Mouse (Mus musculus): ENCODE data around the gene Mlec. TPM values are rescaled to one million over a fixed set of nuclear protein-coding genes. Genes with fewer than 3 reads are reported as not detected.
"Not testable (repeated sequence)": the region's sequence is repeated elsewhere in the genome, so short reads cannot be mapped to it uniquely, and the experiment has no call there.

Mlec gene
- total RNA-seq, 2 experiments from 2014 or later = 216 to 235 TPM

DNA sequence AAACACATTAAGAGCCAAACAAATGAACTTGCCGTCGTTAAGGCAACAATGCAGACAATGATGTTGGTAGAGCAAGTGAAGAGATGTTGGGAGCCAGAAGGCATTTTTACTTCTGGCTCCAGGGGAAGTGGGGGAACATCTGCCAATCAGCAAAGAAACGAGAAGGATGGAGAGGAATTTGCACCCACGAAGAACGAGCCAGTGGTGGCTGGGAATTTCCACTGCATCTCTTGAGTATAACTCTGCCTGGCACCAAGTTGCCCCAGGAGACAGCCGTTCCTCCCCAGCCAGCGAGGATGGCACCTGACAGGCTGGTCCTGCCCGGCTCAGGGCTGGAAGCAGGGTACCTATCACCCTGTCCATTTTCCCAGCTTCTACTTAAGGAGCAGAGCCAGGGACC lies 24.9 kb upstream of the Mlec start:
- no peak for DNase-seq
- intact Hi-C loops (cut with DNase I; ENCODE audit: low total_unique reads) = no loop called here

DNA sequence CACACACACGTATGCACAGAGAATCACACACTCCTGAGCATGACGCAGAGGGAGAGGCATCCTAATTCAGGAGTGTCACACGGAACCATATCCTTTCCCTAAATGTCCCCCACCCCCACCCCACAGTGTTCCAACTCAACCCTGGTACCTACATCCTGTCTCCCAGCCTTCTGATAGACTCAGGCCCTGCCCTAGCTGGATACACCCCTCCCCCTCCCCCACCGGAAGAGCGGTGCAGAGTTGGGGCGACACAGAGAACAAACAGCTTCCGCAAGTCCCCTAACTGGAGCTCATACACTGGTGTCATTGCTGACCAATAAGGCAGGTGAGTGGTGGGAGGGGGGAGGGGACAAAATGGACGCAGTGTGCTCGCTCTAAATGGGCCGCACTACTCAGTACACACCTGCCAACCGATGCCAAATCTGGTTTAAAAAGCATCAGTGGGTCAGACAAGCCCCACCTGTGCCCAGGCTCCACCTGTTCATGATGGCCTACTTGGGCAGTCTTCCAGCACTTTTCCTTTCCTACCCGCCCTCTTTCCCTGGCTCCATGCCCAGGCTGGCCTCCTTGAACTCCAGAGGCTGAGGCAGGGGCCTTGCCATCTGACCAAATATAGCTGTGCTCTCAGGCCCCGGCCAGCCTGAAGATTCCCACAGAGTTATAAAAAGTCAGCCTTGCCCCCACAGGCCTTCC lies 23.4 kb upstream of the Mlec start:
- no peak for DNase-seq
- intact Hi-C loops (cut with DNase I; ENCODE audit: low total_unique reads) = no loop called here

DNA sequence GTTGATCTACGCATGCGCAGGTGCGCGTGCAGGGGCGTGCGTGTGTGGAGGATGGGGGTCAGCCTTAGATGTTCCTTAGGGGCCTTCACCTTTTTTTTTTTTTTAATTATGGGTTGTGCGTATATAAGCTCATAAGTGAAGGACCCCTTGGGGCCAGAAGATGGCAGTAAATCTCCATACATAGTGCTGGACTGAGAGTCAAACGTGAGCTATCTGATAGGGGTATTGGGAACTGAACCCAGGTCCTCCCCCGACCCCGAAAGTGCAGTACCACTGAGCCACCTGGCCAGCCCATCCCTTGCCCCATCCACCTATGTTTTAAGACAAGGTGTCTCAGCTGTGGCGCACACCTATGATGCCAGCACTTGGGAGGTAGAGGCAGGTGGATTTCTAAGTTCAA lies 21.6 kb upstream of the Mlec start:
- intact Hi-C loops (cut with DNase I; ENCODE audit: low total_unique reads) = no loop called here
- no peak for DNase-seq

DNA sequence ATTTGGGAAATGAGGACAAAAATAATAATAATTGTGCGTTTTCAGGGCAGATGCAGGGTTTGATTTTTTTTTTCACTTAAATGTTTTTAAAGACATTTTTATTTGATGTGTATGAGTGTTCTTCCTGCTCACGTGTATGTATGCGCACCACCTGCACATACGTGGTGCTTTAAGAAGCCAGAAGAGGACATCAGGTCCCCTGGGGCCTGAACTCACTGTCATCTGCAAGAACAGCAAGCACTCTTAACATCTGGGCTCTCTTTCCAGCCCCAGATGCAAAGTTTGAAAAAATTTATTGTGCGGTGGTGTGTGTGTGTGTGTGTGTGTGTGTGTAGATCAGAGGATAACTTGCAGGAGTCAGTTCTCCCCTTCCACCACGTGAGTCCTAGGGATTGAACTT lies 19.9 kb upstream of the Mlec start:
- no peak for DNase-seq

DNA sequence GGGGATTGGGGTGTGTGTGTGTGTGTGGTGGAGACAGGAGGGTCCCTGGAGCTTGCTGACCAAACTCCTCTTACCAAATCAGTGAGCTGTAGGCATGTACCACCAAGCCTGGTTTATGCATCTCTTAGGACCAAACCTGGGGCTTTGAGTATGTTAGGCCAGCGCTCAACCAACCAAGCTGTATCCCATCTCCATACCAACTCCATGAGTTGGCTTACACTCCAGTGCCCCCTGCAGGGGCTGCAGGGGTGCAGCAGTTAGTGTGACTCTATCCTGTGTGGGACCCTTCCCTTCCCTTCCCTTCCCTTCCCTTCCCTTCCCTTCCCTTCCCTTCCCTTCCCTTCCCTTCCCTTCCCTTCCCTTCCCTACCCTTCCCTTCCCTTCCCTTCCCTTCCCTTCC lies 16.6 kb upstream of the Mlec start:
- DNase-seq = no peak
- intact Hi-C loops (cut with DNase I; ENCODE audit: low total_unique reads) = no loop called here

More for the DNA sequence above, 19.9 kb upstream of the Mlec start:
- intact Hi-C loops (cut with DNase I; ENCODE audit: low total_unique reads) = no loop called here

DNA sequence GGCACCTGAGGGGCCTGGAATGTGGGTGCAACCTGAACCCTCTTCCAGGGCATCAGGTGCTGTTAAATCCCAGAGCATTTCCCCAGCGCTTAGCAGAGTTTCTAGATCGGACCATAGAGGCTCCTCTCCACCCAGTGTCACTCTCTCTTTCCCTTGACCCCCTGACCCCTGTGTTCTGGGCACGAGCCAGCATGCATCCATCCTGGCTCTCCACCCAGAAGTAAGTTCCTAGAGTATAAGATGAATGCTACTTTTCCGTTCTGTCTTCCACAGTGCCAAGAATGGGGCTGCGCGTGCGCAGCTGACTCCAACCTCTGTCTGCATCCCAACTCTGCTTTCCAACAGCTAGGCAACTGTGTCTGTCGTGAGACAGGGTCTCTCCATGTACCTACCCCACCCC lies 12.2 kb upstream of the Mlec start:
- intact Hi-C loops (cut with DNase I; ENCODE audit: low total_unique reads) = no loop called here
- no peak for DNase-seq

DNA sequence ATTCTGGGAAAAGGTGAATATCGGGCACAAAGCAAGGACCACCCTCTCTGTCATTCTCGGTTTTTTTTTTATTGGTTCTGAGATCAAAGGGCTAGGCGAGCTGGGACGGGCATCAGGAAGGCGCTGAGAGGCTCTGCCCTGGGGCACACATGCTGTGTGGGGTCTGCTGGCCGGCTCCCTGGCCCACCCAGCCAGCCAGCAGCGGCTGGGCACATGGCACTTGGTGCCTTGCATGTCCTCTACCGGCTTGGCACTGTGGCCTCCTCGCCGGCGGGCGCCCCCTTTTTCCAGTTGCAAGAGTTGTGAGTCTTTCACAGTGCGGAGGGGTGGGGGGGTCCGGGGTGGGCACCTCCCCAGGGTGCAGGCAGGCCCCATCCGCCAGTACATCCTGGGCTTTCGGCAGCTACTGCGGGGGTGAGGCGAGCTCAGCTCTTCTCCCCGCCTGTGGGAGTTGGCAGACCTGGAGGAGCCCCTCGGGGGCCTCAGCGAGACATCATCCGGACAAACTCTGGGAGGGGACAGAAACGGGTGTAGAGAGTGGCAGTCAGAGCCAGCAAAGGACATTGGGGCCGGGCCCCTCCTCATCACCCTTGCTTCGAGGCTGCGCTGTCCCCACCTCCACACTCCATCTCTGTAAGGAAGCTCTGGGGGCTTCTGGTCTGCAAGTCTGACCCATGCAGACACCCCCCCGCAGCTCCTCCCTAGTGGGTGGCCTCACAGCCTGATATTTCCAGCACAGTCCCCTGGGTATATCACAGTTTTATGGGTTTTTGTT lies 10.8 kb upstream of the Mlec start:
- DNase-seq = no peak
- intact Hi-C loops (cut with DNase I; ENCODE audit: low total_unique reads) = no loop called here

DNA sequence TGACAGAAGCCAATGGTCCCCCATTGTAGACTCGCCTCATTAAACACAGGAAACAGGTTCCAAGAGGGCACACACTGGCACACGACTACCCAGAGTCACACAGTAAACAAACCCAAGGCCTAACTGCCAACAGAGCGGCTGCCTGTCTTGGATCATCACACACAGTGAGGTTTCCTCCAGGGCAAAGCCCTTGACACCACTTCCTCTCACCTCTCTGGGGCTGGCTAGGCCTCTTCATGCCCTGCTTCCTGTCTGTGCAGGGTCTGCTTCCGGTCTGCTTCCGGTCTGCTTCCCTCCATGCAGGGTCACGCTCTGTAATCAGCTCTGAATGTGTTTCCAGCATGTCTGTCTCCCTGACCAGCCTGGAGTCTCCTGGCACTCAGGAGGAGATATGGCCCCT lies 9.4 kb upstream of the Mlec start:
- DNase-seq = no peak
- intact Hi-C loops (cut with DNase I; ENCODE audit: low total_unique reads) = no loop called here

DNA sequence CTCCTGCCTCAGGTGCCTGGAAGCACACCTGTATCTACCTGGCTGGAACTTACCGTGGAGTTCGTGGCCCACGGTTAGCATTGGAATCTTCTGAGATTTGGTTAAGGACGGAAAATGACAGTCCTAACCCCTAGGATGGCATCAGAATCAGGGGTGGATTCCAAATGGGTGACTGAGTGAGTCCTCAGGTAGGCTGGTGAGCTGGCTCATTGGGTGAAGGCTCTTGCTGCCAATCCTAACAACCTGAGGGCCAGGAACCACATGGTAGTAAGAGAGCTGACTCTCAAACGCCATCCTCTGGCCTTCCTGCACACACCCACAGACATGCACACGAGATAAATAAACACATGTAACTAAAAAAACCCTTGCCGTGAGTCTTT lies 8.8 kb upstream of the Mlec start:
- intact Hi-C loops (cut with DNase I; ENCODE audit: low total_unique reads) = no loop called here
- DNase-seq = no peak

DNA sequence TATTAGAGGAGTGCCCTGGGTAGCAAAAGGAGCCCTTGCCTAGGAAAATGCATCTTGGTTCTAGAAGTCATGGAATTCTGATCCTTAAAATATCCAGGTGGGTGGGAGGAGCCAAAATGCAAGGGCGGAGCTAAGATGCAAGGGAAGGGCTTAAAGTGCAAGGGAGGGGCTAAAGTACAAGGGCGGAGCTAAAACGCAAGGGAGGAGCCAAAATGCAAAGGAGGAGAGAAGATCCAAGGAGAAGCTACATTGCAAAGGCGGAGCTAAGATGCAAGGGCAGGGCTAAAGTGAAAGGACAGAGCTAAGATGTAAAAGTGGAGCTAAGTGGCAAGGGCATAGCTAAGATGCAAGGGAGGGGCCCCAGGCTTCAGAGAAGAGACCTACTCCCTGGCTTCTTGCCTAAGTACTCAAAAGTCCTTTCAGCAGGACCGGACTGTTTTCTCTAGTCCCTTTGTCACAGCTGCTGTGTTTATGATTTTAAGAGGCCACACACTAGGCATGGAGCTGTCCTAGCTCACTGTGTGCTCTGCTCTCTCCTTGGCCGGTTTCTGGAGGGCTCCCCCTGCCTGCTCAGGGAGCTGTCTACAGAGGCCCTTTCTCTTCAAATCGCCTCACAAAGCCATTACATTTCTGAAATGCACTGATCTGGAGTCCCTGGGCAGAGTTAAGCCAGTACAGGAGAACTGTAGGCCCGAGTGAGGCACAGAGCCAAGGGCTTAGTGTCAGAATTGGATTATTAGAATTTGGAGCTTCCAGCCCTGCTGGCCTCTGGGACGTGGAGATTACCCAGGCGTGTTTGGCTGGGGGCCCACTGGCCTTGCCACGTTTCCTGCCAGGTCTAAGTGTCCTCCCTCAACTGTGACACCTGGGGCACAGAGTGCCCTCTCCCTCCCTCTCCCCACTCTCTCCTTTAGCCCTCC lies 8.2 kb upstream of the Mlec start:
- intact Hi-C loops (cut with DNase I; ENCODE audit: low total_unique reads) = no loop called here
- no peak for DNase-seq

DNA sequence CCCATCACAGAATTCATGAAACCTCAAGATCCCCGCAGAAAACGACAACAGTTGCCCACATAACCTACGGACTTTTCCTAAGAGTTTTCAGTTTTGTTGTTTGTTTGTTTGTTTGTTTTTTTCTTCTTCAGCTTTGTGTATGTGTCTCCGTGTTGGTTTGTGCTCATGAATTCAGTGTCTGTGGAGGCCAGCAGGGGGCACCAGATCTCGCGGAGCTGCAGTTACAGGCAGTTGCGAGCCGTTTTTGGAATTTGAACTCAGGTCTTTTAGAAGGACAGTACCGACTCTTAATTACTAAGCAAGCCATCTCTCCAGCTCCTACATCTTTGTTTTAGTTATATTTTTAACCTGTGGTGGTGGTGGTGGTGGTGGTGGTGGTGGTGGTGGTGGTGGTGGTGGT lies 7.4 kb upstream of the Mlec start:
- intact Hi-C loops (cut with DNase I; ENCODE audit: low total_unique reads) = no loop called here
- DNase-seq = no peak

DNA sequence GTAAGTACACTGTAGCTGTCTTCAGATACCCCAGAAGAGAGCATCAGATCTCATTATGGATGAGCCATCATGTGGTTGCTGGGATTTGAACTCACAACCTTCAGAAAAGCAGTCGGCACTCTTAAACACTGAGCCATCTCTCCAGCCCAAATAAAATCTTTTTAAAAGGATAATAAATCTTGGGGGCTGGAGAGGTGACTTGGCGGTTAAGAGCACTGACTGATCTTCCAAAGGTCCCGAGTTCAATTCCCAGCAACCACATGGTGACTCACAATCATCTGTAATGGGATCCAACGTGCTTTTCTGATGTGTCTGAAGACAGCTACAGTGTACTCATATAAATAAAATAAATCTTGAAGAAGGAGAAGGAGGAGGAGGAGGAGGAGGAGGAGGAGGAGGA lies 6.5 kb upstream of the Mlec start:
- intact Hi-C loops (cut with DNase I; ENCODE audit: low total_unique reads) = loop anchor here (5.0 kb wide), 1 partner anchor 37 kb away; no protein-coding TSS in a partner anchor
- not testable (repeated sequence) for DNase-seq

DNA sequence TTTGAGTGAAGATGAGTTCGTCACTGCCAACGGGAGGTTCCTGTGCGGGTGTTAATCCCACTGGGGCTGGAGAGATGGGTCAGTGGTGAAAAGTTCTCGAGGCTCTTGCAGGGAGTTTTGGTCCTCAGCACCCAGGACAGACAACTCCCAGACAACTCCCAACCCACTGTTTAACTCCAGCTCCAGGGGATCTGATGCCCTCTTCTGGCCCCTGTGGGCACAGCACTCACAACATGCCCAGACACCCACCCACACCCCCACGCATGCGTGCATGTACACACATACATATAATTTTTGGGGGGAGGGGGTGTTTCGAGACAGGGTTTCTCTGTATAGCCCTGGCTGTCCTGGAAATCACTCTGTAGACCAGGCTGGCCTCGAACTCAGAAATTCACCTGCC lies 5.6 kb upstream of the Mlec start:
- peak; percentile 66 for DNase-seq
- intact Hi-C loops (cut with DNase I; ENCODE audit: low total_unique reads) = loop anchor here (5.0 kb wide), 1 partner anchor 36 kb away; no protein-coding TSS in a partner anchor

DNA sequence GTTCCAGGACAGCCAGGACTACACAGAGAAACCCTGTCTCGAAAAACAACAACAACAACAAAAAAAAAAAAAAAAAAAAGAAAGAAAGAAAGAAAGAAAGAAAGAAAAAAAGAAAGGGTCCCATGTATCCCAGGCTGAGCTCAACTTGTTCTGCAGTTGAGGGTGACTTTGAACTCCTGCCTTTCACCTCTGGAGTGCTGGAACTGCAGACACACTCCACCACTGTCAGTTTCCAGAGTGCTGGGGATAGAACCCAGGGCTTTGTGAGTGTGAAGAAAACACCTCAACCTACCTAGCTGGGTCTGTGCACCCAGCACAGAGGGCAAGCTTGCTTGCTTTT lies 3.9 kb upstream of the Mlec start:
- not testable (repeated sequence) for DNase-seq
- intact Hi-C loops (cut with DNase I; ENCODE audit: low total_unique reads) = loop anchor here (5.0 kb wide), 1 partner anchor 35 kb away; no protein-coding TSS in a partner anchor

DNA sequence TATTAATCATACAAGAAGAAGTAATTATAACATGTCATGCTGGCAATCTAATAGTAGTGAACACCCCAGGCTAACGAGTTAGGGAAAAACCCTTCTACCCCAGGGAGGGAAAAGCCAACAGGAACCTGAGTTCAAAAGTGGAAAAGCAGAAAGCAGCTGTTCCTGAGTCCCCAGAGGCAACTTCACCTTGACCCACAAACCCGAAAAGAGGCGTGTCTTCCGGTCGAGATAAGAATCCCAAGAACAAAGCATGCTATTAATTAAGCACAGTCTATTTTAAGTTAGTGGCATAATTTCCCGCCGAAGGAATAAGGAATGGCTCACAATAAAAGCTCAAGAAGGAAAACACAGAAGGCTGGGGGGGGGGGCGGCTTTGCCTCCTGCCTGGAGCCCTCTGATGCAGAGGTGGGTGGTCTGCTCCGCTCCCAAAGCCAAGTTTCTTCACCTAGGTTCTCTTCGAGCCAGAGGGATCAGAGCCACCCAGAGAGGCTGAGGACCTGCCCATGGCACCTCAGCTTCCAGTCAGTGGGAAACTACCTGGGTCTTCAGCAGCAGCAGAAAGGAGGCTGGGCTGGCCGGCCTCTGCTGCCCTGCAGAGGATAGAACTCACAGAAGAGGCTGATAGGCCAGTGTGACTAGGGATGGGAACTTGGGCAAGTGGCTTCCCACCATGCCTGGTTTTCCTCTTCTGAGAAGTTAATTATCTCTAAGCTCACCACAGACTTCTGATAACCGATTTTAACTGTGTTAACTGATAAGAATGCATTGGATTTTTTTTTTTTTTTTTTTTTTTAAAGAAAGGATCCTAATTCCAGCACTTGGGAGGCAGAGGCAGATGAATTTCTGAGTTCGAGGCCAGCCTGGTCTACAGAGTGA lies 3.3 kb upstream of the Mlec start:
- intact Hi-C loops (cut with DNase I; ENCODE audit: low total_unique reads) = loop anchor here (5.0 kb wide), 1 partner anchor 34 kb away; no protein-coding TSS in a partner anchor
- DNase-seq = no peak

DNA sequence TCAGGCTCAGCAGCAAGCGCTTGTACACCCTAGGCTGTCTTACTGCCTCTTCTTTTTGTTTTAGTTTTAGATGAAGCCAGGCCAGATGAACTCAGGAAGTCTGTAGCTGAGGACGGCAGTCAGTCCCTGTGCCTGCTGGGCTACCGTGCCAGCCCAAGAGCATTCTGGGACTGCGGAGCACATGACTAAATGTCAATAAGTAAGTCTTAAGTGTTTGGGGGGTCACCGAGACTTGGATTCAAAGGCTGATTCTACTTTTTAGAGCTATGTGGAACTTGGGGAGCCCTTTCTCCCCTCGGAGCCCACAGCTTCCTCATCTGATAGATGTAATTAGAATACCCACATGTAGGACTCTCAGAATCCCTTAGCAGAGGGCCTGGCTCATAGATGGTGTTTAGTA lies 2.7 kb upstream of the Mlec start:
- DNase-seq = no peak
- intact Hi-C loops (cut with DNase I; ENCODE audit: low total_unique reads) = loop anchor here (5.0 kb wide), 1 partner anchor 33 kb away; no protein-coding TSS in a partner anchor

DNA sequence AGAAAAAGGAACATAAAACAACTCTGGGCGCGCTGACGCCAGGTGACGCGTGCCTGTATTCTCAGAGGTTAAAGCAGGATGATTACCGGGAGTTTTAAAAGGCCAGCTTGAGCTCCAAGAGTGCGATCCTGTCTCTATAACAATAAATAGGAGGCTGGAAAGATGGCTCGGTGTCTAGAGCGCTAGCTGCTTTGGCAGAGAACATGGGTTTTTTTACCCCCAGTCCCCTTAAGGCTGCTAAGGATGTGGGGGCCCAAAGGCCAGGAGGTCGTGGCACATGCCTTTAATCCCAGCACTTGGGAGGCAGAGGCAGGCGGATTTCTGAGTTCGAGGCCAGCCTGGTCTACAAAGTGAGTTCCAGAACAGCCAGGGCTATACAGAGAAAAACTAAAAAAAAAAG lies 1.2 kb upstream of the Mlec start:
- intact Hi-C loops (cut with DNase I; ENCODE audit: low total_unique reads) = no loop called here
- no peak for DNase-seq

DNA sequence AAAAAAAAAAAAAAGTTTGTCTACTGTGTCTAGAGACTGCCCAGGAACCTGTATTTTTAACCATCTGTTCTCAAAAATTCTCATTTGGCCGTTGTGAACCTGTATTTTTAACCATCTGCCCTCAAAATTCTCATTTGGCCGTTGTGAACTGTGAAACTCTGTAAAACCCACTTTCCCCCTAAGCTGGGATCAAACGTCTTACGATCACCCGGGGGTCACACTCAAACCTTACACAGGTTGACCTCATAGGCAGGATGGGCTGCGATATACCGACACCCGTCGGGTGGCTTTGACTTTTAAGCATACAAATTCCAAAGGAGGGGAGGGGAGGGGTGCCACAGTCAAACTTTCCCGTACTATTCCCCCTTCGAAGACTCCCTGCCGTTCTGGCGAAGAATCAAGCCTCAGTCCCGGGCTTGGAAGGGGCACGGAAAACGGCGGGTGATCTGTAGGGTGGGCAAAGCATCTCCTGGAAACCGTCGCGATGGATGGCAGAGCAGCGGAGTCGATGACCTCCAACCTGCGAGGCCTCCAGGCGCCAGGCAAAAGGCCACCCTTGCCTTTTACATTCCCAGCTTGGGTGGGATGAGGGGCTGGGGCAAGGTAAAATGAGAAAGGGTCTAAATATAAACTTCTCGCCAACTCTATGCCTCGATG lies 918 bp downstream of the Mlec start:
- intact Hi-C loops (cut with DNase I; ENCODE audit: low total_unique reads) = no loop called here
- no peak for DNase-seq

DNA sequence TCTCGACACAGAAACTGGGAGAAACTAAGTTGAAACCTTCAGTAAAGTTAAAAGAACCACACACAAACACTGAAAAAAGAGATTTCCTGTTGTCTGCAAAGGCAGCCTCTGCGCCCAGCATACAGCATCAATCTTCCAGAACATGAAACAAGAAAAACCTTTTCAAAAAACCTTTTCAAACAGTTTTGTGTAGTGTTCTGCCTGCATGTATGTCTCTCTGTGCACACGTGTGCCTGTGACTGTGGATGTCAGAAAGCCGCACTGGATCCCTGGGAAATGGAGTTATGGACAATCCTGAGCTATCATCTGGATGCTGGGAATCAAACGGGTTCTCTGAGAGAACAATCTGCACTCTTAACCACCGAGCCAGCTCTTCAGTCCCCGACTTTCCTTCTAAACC lies 1.6 kb downstream of the Mlec start:
- DNase-seq = no peak
- intact Hi-C loops (cut with DNase I; ENCODE audit: low total_unique reads) = no loop called here

All from gastrocnemius, postnatal 14 days (tissue).